Comparison of ENCODE assay signal across 22 mouse cellular contexts in the genomic region with DNA sequence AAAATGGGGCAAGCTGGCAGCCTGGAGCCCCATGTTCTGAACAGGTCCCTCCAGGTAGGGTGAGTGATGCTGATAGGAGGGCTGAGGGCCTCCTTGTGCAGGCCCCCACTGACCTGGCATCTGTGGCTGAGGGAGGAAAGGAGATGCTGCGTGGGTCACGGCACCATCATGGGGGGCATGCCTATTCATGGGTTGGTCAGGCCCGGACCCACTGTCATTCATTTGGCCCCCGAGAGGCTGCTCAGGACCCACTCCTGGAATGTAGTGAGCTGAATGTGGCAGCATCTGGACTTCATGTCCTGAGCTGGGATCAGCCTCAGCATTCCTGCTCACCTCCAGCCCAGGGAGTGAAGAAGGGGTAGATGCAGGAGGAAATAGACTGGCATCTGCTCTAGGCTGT. TPM values are rescaled to one million over a fixed set of nuclear protein-coding genes. Genes with fewer than 3 reads are reported as not detected.
DNase-seq lines count a peak whose midpoint lies in the region; ATAC-seq and TF ChIP-seq lines count a peak whose summit lies in the region.
"Had no signal": no experiment of that assay in that cellular context is flagged by ENCODE, and none has a peak within 500 bp of the region (broad histone marks: within the 10 kb centered on the region; RNA-seq: fewer than 3 reads in every experiment).

No protein-coding gene starts in this region.

- no peak for TF ChIP-seq CTCF in gastrocnemius, adult 2 months (IDR thresholded peaks at IDR 0.05)
- TF ChIP-seq CTCF in G1E (IDR thresholded peaks at IDR 0.05; ENCODE audit: low read depth, low read length): no peak

- no peak overlapping the region for H3K4me2 ChIP-seq in neural tube, embryonic 11.5 days (ENCODE audit: low read depth)
- H3K4me2 ChIP-seq: embryonic facial prominence, embryonic 13.5 days; embryonic facial prominence, embryonic 15.5 days; forebrain, embryonic 12.5 days had no signal

- intact Hi-C loops in gastrocnemius, adult 2 months (cut with DNase I): loop anchor here (5.0 kb wide), 1 partner anchor 34 kb away; the partner anchor contains the start of gene Inpp5e
- intact Hi-C loops in gastrocnemius, postnatal 14 days (cut with DNase I; ENCODE audit: low total_unique reads): loop anchor here (5.0 kb wide), 1 partner anchor 49 kb away; no protein-coding TSS in a partner anchor

- DNase-seq in gastrocnemius, adult 2 months: no peak
- no peak for DNase-seq in gastrocnemius, postnatal 14 days
- DNase-seq in neural tube, embryonic 11.5 days (ENCODE audit: low spot score): peak; percentile 3
- DNase-seq in neural tube, embryonic 10.5 days (ENCODE audit: extremely low spot score, low spot score): no peak
- no peak for DNase-seq in G1E (ENCODE audit: low spot score)
- DNase-seq in right cerebral cortex, postnatal 10 days (ENCODE audit: low spot score in 2 of 2): no peak
- DNase-seq: adrenal gland, adult 2 months; adrenal gland, postnatal 10 days; adrenal gland, postnatal 25 days; cerebellum, adult 11 months; cerebellum, adult 8-10 months; cerebellum, adult 9-11 months; cerebellum, postnatal 14 days; cerebellum, postnatal 36 days; embryo, embryonic 11 days had no signal

- WGBS in neural tube, embryonic 11.5 days: 87% methylated on average over 4 of the region's 4 CpGs

- ATAC-seq in neural tube, embryonic 11.5 days (ENCODE audit: insufficient read depth, low FRiP score, low TSS enrichment): no peak
- ATAC-seq in G1E (ENCODE audit: extremely low read depth, insufficient number of reproducible peaks, low FRiP score, poor library complexity, severe bottlenecking): no peak
- ATAC-seq: forebrain, embryonic 14.5 days; forebrain, embryonic 16.5 days had no signal

- H3K9ac ChIP-seq in neural tube, embryonic 11.5 days (ENCODE audit: low read length): no peak overlapping the region
- H3K9ac ChIP-seq: embryonic facial prominence, embryonic 13.5 days; embryonic facial prominence, embryonic 15.5 days; forebrain, embryonic 12.5 days had no signal

- peak overlapping the region; percentile 38 for H3K4me3 ChIP-seq in gastrocnemius, adult 2 months
- no peak overlapping the region for H3K4me3 ChIP-seq in neural tube, embryonic 11.5 days (ENCODE audit: low read depth, low read length)
- H3K4me3 ChIP-seq in G1E (ENCODE audit: low read depth, low read length): peak overlapping the region; percentile 18; the same call in 1 of the 2 replicates
- H3K4me3 ChIP-seq: embryonic facial prominence, embryonic 13.5 days; embryonic facial prominence, embryonic 15.5 days; erythroblast, embryonic 14.5 days; forebrain, embryonic 10.5 days; forebrain, embryonic 12.5 days had no signal

- H3K36me3 ChIP-seq in neural tube, embryonic 11.5 days (ENCODE audit: control insufficient read depth, insufficient read depth, low read length): peaks cover 17% of the 10 kb centered on the region
- peaks cover 55% of the 10 kb centered on the region for H3K36me3 ChIP-seq in G1E (replicated peaks)

- peak overlapping the region; percentile 99 for H3K27ac ChIP-seq in gastrocnemius, adult 2 months
- H3K27ac ChIP-seq in neural tube, embryonic 11.5 days (ENCODE audit: low read depth, low read length): no peak overlapping the region
- H3K27ac ChIP-seq: embryonic facial prominence, embryonic 13.5 days; embryonic facial prominence, embryonic 15.5 days; forebrain, embryonic 10.5 days; forebrain, embryonic 12.5 days had no signal

- H3K27me3 ChIP-seq in neural tube, embryonic 11.5 days (ENCODE audit: control insufficient read depth, insufficient read depth, low read length): no peaks in the 10 kb centered on the region
- H3K27me3 ChIP-seq in G1E (ENCODE audit: insufficient read depth, low read length): no peaks in the 10 kb centered on the region
- H3K27me3 ChIP-seq: embryonic facial prominence, embryonic 13.5 days; embryonic facial prominence, embryonic 15.5 days; forebrain, embryonic 12.5 days had no signal

- H3K4me1 ChIP-seq in neural tube, embryonic 11.5 days (ENCODE audit: control insufficient read depth, insufficient read depth, low read length): peaks cover 7% of the 10 kb centered on the region
- H3K4me1 ChIP-seq in G1E (ENCODE audit: insufficient read depth, low read depth, low read length): peaks cover 51% of the 10 kb centered on the region

- H3K9me3 ChIP-seq in neural tube, embryonic 11.5 days (ENCODE audit: control insufficient read depth, low read length): no peaks in the 10 kb centered on the region
- H3K9me3 ChIP-seq in G1E (replicated peaks): no peaks in the 10 kb centered on the region
- H3K9me3 ChIP-seq: embryonic facial prominence, embryonic 13.5 days; embryonic facial prominence, embryonic 15.5 days; forebrain, embryonic 10.5 days; forebrain, embryonic 12.5 days had no signal

RNA-seq across cellular contexts. Expression of gene Sec16a, which starts 3.8 kb away (rescaled TPM):
- 10 to 100 TPM; 27.2 to 30.4 TPM for total RNA-seq in gastrocnemius, adult 2 months (2021)
- total RNA-seq in gastrocnemius, postnatal 14 days (2021): 10 to 100 TPM; 20.9 to 24.1 TPM
- 40.2 and 40.5 TPM in 2 replicates for polyA plus RNA-seq in neural tube, embryonic 11.5 days (2014; fragmentation: Nextera tagmentation; extraction: Ambion mirVana)
- total RNA-seq in G1E (2014; fragmentation: Nextera tagmentation) (74.0 and 83.5 TPM in 2 replicates), G1E (2017) (31.9 and 34.4 TPM in 2 replicates)
- polyA plus RNA-seq in G1E (2012): 24.8 and 37.8 TPM in 2 replicates

RNA-seq across cellular contexts. Expression of gene Inpp5e, which starts 32.3 kb away (rescaled TPM):
- 1 to 10 TPM; 7.9 to 9.3 TPM for total RNA-seq in gastrocnemius, adult 2 months (2021)
- total RNA-seq in gastrocnemius, postnatal 14 days (2021): 1 to 10 TPM; 5.7 to 5.8 TPM
- 25.4 and 26.2 TPM in 2 replicates for polyA plus RNA-seq in neural tube, embryonic 11.5 days (2014; fragmentation: Nextera tagmentation; extraction: Ambion mirVana)
- total RNA-seq in G1E (2014; fragmentation: Nextera tagmentation): 19.7 and 23.0 TPM in 2 replicates
- 7.6 and 8.2 TPM in 2 replicates for total RNA-seq in G1E (2017)
- polyA plus RNA-seq in G1E (2012): 16.0 and 16.2 TPM in 2 replicates

RNA-seq across cellular contexts. Expression of gene Pmpca, which starts 52.1 kb away (rescaled TPM):
- total RNA-seq in gastrocnemius, adult 2 months (2021): 100 to 1,000 TPM; 133 to 141 TPM
- total RNA-seq in gastrocnemius, postnatal 14 days (2021): 100 to 1,000 TPM; 125 to 136 TPM
- polyA plus RNA-seq in neural tube, embryonic 11.5 days (2014; fragmentation: Nextera tagmentation; extraction: Ambion mirVana): 113 and 117 TPM in 2 replicates
- 56.9 and 76.5 TPM in 2 replicates for total RNA-seq in G1E (2014; fragmentation: Nextera tagmentation)
- total RNA-seq in G1E (2017): 78.8 and 94.3 TPM in 2 replicates
- 542 and 594 TPM in 2 replicates for polyA plus RNA-seq in G1E (2012)

RNA-seq across cellular contexts. Expression of gene Entr1, which starts 52.1 kb away (rescaled TPM):
- 10 to 100 TPM; 25.2 to 33.1 TPM for total RNA-seq in gastrocnemius, adult 2 months (2021)
- total RNA-seq in gastrocnemius, postnatal 14 days (2021): 10 to 100 TPM; 24.5 to 24.9 TPM
- polyA plus RNA-seq in neural tube, embryonic 11.5 days (2014; fragmentation: Nextera tagmentation; extraction: Ambion mirVana): 126 and 145 TPM in 2 replicates
- total RNA-seq in G1E (2014; fragmentation: Nextera tagmentation) (56.5 and 69.8 TPM in 2 replicates), G1E (2017) (58.2 and 63.7 TPM in 2 replicates)
- polyA plus RNA-seq in G1E (2012): 68.2 and 71.5 TPM in 2 replicates
